Mouse (Mus musculus) bone marrow, adult 2 months (tissue): Measurements from ENCODE around the gene Cd52.
"Not testable (repeated sequence)": the region's sequence is repeated elsewhere in the genome, so short reads cannot be mapped to it uniquely, and the experiment has no call there.

Experiments used
- CTCF ChIP-seq: fragments of 200-500 bp; IDR thresholded peaks from 2 replicates; pipeline ENCODE4 v1.5.1; 2011; ENCODE audit warnings: low read length, control low read depth; ENCODE audit not compliant: control insufficient read depth, insufficient read depth
- POLR2A ChIP-seq: fragments of 200-500 bp; IDR thresholded peaks from 2 replicates; pipeline ENCODE4 v1.6.1; 2011; ENCODE audit warnings: low read depth, mild to moderate bottlenecking, control low read depth, low read length, borderline replicate concordance; ENCODE audit not compliant: control insufficient read depth

GRCm38 (mm10) chr4:134144297-134144696 is 49.4 kb upstream of the Cd52 start:
- TF ChIP-seq POLR2A, CTCF: not testable (repeated sequence)
